Mouse (Mus musculus) hindbrain, postnatal 0 days (tissue): Measurements from ENCODE around the gene Sema3b. TPM values are rescaled to one million over a fixed set of nuclear protein-coding genes. Genes with fewer than 3 reads are reported as not detected.

ENCODE experiments used
- ATAC-seq: fragments of 200-750 bp; cut with Nextera tagmentation; 2 replicates; pipeline ENCODE4 v1.8.0; 2017; ENCODE audit warnings: mild to moderate bottlenecking, moderate TSS enrichment, moderate library complexity
- DNase-seq: peaks from one replicate; pipeline ENCODE4 v3.0.0-alpha.2; 2015; ENCODE audit warnings: low spot score
- H3K27ac ChIP-seq: fragments of 300-500 bp; sonication (generic); 2 replicates; pipeline ENCODE4 v1.5.1; 2014; ENCODE audit warnings: mild to moderate bottlenecking
- H3K27me3 ChIP-seq: fragments of 300-500 bp; sonication (generic); 2 replicates; pipeline ENCODE4 v1.6.1; 2014; ENCODE audit warnings: low read length, mixed read lengths; ENCODE audit not compliant: insufficient read depth
- H3K36me3 ChIP-seq: fragments of 300-500 bp; sonication (generic); 2 replicates; pipeline ENCODE4 v1.6.1; 2014; ENCODE audit warnings: low read length, mixed read lengths; ENCODE audit not compliant: insufficient read depth
- H3K4me1 ChIP-seq: fragments of 300-500 bp; sonication (generic); 2 replicates; pipeline ENCODE4 v1.6.1; 2014; ENCODE audit warnings: antibody characterized with exemption, low read length, mixed read lengths; ENCODE audit not compliant: insufficient read depth
- H3K4me2 ChIP-seq: fragments of 300-500 bp; sonication (generic); 2 replicates; pipeline ENCODE4 v1.6.1; 2014; ENCODE audit warnings: low read depth, mild to moderate bottlenecking, low read length, moderate library complexity, mixed read lengths
- H3K4me3 ChIP-seq: fragments of 300-500 bp; sonication (generic); 2 replicates; pipeline ENCODE4 v1.5.1; 2014; ENCODE audit warnings: low read length
- H3K9ac ChIP-seq: fragments of 300-500 bp; sonication (generic); replicated peaks from 2 replicates; pipeline ENCODE4 v1.6.1; 2014; ENCODE audit warnings: mild to moderate bottlenecking, low read length, moderate library complexity, mixed read lengths
- H3K9me3 ChIP-seq: fragments of 300-500 bp; sonication (generic); 2 replicates; pipeline ENCODE4 v1.6.1; 2016; ENCODE audit warnings: low read length, mixed read lengths
- CTCF ChIP-seq: IDR thresholded peaks from 2 replicates; pipeline ENCODE4 v1.5.1; 2016; ENCODE audit warnings: antibody characterized with exemption, control low read depth, low read depth
- WGBS: fragments of 180-500 bp; shearing (Covaris S2); extraction: QIAGEN DNeasy Blood & Tissue Kit; methylation state at CpG from one replicate; pipeline ENCODE4 v1.1.7; 2014; 5-methylcytosine and 5-hydroxymethylcytosine counted together
- polyA plus RNA-seq: library from polyadenylated mRNA; unstranded; fragments of >200 nt; fragmentation: Nextera tagmentation; extraction: Ambion mirVana; gene quantifications from 2 replicates; pipeline ENCODE4 v1.2.1, GENCODE M21; 2015
- total RNA-seq: library from RNA; depleted of rRNA; stranded (reverse); fragments of >200 nt; gene quantifications from 2 replicates; pipeline ENCODE4 v1.2.3, GENCODE M21; 2014

Sema3b gene
- total and polyA plus RNA-seq, 2 experiments from 2014 or later, result 8.3 to 11.2 TPM

DNA sequence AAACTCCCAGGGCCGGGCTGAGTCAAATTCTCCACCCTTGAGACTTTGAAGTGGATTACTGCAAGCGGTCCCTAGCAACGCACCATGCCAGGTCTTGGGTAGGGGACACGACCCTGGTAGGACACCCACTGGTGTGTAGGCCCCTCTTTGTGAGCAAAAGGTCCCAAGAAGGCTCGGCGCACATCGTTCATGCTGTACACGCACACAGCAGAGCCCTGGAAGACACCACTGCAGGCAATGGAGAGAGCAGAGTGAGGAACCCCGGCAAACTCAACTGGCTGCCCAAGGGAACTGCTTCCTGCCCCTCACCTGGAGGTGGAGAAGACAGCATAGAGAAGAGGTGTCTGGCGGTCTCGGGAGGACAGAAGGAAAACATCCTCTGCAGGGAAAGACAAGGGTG, 7.8 kb downstream of the Sema3b start:
- no peak overlapping the region for H3K4me2 ChIP-seq
- no peak overlapping the region for H3K4me3 ChIP-seq
- H3K36me3 ChIP-seq, result no peaks in the 10 kb centered on the region
- H3K27me3 ChIP-seq, result no peaks in the 10 kb centered on the region
- H3K4me1 ChIP-seq, result peaks cover 4% of the 10 kb centered on the region; the same call in 1 of the 2 replicates
- DNase-seq (no peak), ATAC-seq (no peak)
- no peak for TF ChIP-seq CTCF
- no peak overlapping the region for H3K27ac ChIP-seq
- 90% methylated on average over 11 of the region's 11 CpGs for WGBS
- no peaks in the 10 kb centered on the region for H3K9me3 ChIP-seq
- H3K9ac ChIP-seq, result no peak overlapping the region

DNA sequence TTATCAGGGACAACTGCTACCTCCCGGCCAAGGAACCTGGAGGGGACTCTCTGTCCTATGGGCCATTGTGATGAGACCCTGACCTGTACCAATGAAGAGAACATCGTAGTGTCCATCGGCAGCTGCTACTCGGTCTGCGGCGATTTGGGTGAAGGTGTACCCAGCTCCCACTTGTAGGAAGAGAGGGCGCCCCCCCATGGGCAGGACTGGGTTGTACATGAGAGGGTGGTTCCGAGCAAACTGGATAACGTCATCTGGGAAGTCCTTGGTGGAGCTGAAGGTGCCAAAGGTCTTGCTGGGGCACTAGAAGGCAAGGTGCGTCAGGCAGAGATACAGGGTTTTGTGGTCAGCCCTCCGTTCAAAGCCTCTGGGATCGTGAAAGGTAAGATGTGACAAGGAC, 8.3 kb downstream of the Sema3b start:
- ATAC-seq (no peak), DNase-seq (no peak)
- WGBS, result 83% methylated on average over 12 of the region's 12 CpGs
- Histone ChIP-seq H3K4me3 (no peak overlapping the region), H3K4me2 (no peak overlapping the region), H3K9me3 (no peaks in the 10 kb centered on the region), H3K4me1 (peaks cover 4% of the 10 kb centered on the region; the same call in 1 of the 2 replicates), H3K27ac (no peak overlapping the region), H3K36me3 (no peaks in the 10 kb centered on the region), H3K27me3 (no peaks in the 10 kb centered on the region), H3K9ac (no peak overlapping the region)
- peak; percentile 30; the same call in 1 of the 2 replicates for TF ChIP-seq CTCF

DNA sequence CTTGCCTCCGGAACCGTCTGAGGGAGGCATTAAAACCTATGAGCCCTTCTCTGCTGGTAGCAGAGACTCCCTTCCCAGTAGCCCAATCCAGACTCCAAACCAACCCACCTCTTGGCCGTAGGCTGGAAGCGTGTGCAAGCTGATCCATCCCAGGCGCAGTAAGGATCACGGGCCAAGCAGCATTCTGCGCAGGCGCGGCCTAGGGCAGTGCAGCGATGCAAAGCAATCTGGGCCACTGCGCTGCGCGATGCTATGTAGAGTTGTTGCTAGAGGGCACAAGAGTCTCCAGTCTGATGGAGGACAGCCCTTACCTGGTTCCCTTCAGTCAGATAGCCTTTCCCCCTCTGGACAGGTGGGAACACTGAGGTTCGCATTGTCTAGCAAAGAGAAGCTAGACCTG, 9.2 kb downstream of the Sema3b start:
- DNase-seq (peak; percentile 31), ATAC-seq (no peak)
- H3K27ac ChIP-seq, result no peak overlapping the region
- H3K4me3 ChIP-seq, result no peak overlapping the region
- WGBS, result 78% methylated on average over 14 of the region's 14 CpGs
- no peak overlapping the region for H3K4me2 ChIP-seq
- H3K4me1 ChIP-seq, result peaks cover 3% of the 10 kb centered on the region; the same call in 1 of the 2 replicates
- no peaks in the 10 kb centered on the region for H3K36me3 ChIP-seq
- H3K9ac ChIP-seq, result no peak overlapping the region
- no peaks in the 10 kb centered on the region for H3K27me3 ChIP-seq
- no peak for TF ChIP-seq CTCF
- H3K9me3 ChIP-seq, result no peaks in the 10 kb centered on the region

DNA sequence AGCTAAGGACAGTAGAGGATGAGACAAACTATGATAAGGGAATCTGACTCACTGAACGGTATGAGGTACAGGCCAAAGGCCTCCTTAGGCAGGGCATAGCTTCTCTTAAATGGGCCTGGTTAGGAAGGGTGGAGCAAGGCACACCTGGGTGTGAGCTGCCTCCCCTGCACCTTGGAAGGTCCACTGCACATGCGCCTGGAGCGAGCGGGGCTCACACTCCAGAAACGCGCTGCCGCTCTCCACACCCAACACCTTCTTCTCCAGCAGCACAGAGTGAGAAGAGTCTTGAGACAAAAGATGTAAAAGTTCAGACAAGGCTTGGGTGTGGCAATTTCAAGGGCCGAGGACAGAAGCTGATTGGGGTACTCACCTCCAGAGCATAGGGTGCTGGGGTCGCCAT, 9.6 kb downstream of the Sema3b start:
- 93% methylated on average over 9 of the region's 9 CpGs for whole genome bisulfite sequencing
- ATAC-seq (no peak), DNase-seq (no peak)
- TF ChIP-seq CTCF, result no peak
- Histone ChIP-seq H3K4me3 (no peak overlapping the region), H3K27me3 (no peaks in the 10 kb centered on the region), H3K9me3 (no peaks in the 10 kb centered on the region), H3K36me3 (no peaks in the 10 kb centered on the region), H3K9ac (no peak overlapping the region), H3K4me1 (no peaks in the 10 kb centered on the region; the same call in 1 of the 2 replicates), H3K27ac (no peak overlapping the region), H3K4me2 (no peak overlapping the region)

DNA sequence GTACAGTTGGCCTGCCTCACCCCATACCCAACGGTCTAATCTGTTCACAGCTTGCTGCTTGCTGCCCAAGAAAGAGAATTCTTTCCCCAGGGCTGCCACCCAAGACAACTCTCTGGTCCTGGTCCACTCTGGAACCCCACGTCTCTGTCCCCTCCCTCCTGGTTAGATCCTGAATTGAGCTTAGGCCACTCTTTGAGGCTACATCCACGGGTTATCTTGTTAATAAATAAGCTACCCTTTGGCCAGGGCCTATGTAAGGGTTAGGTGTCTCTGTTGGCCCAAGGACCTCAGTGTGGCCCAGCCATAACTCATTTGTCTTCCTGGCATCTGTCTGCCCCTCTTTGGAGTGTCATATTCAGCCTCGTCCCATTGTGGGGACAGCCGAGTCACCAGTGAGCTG, 10.6 kb downstream of the Sema3b start:
- H3K27ac ChIP-seq, result no peak overlapping the region
- TF ChIP-seq CTCF, result no peak
- no peak overlapping the region for H3K4me2 ChIP-seq
- H3K36me3 ChIP-seq, result 0 out of 2 replicates have a peak, but pooled peaks cover 5% of the 10 kb centered on the region
- DNase-seq (no peak), ATAC-seq (no peak)
- 73% methylated on average over 5 of the region's 5 CpGs for WGBS
- no peak overlapping the region for H3K9ac ChIP-seq
- H3K4me3 ChIP-seq, result no peak overlapping the region
- H3K27me3 ChIP-seq, result no peaks in the 10 kb centered on the region
- no peaks in the 10 kb centered on the region for H3K9me3 ChIP-seq
- H3K4me1 ChIP-seq, result no peaks in the 10 kb centered on the region; the same call in 1 of the 2 replicates

DNA sequence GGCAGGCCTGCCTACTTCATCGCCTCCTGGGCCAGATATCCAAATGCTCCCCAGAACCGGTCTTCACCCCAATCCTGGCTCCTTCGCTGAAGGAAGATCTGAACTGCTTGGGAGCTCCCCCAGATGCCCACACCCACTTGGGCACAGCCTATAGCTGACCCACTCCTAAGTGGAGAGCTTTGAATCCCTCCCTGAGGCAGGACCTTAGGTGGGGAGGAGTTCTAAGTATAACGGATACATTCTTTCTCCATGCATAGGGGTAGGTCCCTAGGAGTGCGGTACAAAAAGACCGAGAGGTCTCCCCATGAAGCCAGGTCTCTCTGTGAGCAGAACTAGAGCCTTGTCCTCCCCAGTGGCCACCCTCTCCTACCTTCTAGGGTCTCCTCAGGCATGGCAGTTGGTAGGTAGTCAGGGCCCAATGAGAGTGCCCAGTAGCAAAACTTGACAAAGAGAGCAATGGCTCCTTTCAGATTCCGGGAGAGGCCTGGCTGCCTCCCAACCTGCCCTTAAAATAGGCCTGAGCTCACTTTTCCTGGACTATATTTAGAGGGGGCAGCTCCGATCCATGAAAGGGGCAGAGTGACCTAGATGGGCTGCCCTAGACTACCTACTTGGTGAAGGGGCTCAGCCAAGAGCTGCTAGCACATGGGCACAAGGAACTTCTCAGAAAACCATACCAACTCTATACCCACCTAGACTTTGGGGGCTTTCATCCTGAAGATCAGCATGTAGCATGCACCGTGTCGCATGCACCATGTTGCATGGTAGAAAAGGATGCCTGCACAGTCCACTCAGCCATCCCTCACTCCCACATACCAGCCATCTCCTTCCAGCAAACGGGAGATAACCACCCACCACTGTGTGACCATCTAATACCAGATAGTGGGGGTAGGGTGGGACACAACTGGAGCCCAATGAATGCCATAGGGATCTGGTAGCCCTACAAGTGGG, 12.1 kb downstream of the Sema3b start:
- H3K36me3 ChIP-seq, result peaks cover 9% of the 10 kb centered on the region; the same call in 1 of the 2 replicates
- H3K9me3 ChIP-seq, result no peaks in the 10 kb centered on the region
- WGBS, result 86% methylated on average over 11 of the region's 11 CpGs
- TF ChIP-seq CTCF, result no peak
- no peak overlapping the region for H3K27ac ChIP-seq
- no peak overlapping the region for H3K4me3 ChIP-seq
- ATAC-seq (no peak), DNase-seq (no peak)
- no peaks in the 10 kb centered on the region; the same call in 1 of the 2 replicates for H3K4me1 ChIP-seq
- H3K27me3 ChIP-seq, result no peaks in the 10 kb centered on the region
- no peak overlapping the region for H3K9ac ChIP-seq
- H3K4me2 ChIP-seq, result no peak overlapping the region
